Mouse (Mus musculus) c-Kit-positive CD71-positive TER-119-positive erythroid progenitor cells, embryonic 14.5 days (primary cell): ENCODE measurements at regions not wholly inside any gene's neighbourhood (a gene's known extent, or its start where the extent isn't known, plus 50 kb on each side); places are given as distances from the start of the nearest gene placed in this dataset.

Experiments used
- DNase-seq: peaks from one replicate; pipeline ENCODE4 v3.0.0-alpha.2; 2013; ENCODE audit warnings: low spot score

DNA sequence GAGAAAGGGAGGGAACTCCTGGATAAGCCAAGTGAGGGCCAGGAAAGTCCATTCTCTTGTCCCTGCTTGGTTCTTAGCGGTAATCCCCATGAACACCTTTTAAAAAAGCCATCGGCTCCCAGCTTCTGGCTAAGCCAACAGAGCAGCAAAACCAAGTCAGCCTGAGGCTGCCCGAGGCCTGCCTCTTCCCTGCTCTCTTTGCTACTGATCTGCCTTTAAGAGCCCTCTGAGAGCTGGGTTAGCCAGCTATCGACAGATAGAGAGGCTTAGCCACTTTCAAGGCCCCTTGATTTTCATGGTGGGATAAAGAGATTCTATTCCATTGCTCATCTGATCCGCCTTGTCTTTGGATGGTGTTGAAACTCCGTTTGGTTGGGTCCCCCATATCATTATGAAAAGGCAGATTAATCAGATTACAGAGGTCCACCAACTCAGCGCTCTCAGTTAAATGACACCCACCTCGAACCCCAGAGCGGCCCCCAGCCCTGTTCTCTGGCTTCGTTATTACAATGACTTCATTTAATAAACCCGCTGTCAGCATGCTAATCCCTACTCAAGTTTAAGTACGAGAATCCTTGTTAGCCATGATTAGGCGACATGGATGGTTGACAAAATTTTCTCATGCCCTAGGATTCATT lies 66.1 kb downstream of the Slc4a3 start:
- no peak for DNase-seq

GRCm38 (mm10) chr1:75613206-75613605 lies 67.1 kb downstream of the Slc4a3 start:
- DNase-seq: no peak

- no peak for DNase-seq
These were observed 70.9 kb downstream of the Slc4a3 start for GRCm38 (mm10) chr1:75616971-75617370.

DNA sequence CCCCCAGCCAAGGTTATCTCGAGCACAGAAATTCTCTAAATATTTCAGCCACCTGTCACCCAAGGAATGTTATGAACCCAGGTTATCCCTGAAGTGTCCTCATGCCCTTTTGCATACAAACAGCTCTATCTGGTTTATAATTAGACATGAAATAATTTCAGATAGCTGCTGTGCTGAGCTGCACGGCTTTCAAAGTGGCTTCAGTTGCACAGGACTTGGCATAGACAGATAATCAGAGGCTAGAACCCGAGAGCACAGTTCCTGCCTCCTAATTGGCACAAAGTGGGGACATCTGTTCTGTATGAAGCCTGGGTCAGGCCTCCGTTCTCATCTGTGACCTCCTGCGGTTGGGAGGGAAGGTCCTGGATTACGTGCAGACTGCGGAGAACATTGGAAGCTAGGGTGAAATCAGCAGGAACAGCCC lies 72.3 kb downstream of the Slc4a3 start:
- DNase-seq: no peak

DNA sequence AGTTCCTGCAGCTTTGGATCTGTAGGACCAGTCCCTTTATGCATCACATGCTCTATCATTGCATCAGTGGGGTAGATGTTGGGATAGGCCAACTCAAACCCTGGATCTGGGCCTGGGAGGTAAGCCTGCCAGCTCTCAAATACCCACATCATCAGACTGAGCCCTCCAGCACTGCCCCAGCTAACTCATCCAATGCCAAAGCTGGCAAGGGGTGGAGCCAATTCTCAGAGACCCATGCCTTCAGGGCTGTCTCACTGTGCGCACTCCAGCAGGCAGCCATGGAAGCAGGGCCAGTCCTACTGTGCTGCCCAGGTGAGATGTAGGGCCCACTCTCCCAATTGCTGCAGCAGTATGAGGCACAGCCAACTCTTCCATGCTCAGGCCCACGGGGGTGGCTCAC lies 84.2 kb downstream of the Slc4a3 start:
- no peak for DNase-seq

- no peak for DNase-seq
These were observed 85.7 kb downstream of the Slc4a3 start for GRCm38 (mm10) chr1:75631729-75632128.

DNA sequence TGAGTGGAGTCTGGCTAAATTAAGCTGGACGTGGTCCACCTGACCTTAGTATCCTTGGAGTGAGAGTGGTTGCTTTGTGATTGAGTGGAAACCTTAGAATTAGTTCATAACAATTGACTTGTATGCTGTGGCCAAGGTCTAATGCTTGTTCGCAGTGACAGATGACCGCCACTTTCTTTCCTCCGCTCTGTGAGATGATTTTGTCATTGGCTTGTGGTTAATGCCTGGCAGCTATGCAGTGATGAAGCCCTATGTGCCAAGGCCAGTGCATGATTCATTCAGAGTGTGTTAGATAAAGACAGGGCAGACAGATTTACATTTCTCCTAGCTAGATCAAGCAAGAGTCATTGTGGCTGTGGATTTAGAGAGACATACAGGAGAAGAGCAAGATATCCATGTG lies 89.5 kb downstream of the Slc4a3 start:
- DNase-seq: no peak

GRCm38 (mm10) chr1:75639031-75640001 lies 93.2 kb downstream of the Slc4a3 start:
- no peak for DNase-seq

GRCm38 (mm10) chr1:75642496-75642895 lies 96.4 kb downstream of the Slc4a3 start:
- DNase-seq: no peak

GRCm38 (mm10) chr1:75652547-75652946 lies 106.5 kb downstream of the Slc4a3 start:
- DNase-seq: peak; percentile 8

GRCm38 (mm10) chr1:75652987-75653573 lies 107.0 kb downstream of the Slc4a3 start:
- DNase-seq: no peak

DNA sequence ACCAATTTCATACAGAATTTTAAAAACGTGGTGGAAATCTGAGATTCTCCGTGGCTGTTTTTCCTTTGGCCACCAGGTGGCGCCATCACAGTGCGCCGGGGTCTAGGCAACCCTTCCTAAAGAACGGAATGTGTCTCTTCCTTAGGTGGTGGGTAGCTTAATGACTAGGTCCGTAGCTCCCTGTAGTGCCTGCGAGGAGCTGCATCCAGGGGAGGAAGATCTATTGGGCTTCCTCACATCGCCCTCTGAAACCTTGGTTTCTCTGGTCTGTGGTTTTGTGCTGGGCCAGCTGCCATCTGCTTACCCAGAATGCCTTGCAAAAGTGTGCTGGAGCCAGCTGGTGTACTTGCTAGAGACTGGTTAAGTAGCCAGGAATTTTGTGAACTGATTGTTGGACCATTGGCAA lies 107.6 kb downstream of the Slc4a3 start:
- peak; percentile 14 for DNase-seq

- DNase-seq: no peak
These were observed 110.5 kb downstream of the Slc4a3 start for GRCm38 (mm10) chr1:75656592-75656991.

DNA sequence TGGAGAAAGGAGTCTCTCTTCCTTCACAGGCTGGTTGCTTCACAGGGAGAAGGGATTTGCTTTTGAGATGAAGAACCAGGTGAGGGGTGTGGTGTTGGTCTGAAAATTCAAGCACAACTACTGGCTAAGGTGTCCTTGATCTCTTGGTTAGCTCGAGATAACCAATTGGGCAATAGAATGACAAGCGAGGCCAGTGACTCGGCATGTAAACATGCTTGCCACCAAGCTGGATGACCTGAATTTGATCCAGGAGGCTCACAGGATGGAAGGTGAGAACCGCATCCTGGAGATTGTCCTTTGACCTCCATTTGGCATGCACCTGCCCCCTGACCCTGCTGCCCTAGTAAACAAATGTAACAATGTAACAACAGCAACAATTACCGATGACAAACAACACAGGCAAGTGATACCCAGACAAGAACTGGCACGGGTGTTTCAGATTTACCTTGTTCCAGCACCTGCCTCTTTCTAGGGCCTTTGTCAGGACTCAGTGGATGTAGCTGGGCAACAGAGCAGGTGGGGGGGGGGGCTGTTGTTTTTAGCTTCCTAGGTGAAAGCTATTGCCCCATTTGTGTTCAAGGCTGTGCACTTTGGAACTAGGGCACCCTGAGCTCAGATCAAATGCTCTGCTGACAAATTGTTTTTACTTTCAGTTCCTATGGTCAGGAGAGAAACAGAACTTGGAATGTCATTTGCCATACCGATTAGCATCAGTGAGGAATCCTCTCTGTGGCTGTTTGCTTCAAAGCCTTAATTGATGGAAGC lies 114.5 kb downstream of the Slc4a3 start:
- no peak for DNase-seq

- DNase-seq: no peak
These were observed 116.3 kb downstream of the Slc4a3 start for GRCm38 (mm10) chr1:75662141-75662990.

- DNase-seq: no peak
These were observed 121.7 kb downstream of the Slc4a3 start for GRCm38 (mm10) chr1:75667736-75668269.

DNA sequence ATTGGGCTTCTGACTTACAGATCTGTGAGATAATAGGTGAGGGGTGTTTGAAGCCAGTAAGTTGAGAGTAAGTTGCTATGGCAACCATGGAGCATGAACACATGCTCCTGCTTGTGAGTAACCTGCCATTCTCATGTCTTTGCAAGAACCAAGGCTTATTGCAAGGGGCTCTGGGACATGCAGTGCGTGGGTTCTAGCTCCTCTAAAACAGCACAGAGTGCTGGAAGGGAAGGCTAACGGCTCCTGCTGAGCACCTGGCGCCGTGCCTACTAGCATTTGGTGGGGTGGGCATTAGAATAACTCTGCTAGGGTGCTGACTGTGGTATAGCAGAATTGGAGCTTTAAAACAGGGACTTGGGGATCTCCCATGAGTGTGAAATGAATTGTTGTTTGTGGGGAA lies 130.2 kb downstream of the Slc4a3 start:
- no peak for DNase-seq

DNA sequence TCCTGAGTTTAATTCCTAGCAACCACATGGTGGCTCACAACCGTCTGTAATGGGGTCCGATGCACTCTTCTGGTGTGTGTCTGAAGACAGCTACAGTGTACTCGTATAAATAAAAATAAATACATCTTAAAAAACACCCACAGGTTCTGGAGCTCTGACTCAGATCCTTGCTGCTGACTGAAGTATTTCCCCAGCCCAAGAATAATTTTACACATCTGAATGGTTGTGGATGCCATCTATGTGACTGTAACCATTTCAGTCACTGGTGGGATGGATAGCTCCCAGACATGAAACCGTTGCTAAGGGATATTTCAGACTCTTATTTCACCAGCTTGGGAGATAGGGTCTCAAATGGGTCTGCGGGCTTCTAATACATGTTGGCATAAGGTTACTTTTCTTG lies 131.6 kb downstream of the Slc4a3 start:
- no peak for DNase-seq

DNA sequence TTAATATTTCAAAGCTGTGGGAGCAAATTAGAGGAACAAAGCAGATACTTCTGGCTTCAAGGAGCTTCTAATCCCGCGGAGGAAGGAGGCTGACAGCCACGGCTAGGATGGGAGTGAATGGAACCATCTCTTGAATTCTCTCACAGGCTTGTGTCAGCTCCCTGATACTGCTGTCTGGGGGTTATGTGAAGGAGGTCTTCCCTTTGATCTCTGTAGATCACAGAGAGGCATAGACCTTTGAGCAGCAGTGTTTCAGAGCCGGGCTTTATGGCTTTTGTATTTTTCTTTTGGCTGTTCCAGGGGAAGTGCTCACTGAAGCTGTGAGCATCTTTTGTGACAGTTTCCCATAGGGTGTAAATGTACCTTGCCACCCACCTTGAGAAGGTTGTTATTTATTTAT lies 132.2 kb downstream of the Slc4a3 start:
- DNase-seq: no peak

DNA sequence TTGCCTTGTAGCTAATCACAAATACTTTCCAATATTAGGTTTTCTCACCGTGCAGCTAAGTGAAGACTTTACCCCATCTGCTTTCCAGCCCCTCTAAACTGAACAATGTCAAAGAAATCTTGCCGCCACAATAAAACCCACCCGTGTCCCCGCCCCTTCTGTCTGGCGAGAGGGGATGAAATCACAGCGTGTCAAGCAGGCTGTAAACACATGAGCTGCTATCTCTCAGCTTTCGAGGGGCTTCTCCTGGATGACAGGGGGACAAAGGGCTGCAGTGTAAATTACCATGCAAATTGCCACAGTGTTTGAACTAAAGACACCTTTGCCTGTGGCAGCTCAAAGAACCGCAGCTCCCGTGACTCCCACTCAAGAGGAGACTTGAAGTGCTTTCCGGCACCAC lies 134.3 kb downstream of the Slc4a3 start:
- no peak for DNase-seq

- DNase-seq: no peak
These were observed 135.8 kb downstream of the Slc4a3 start for GRCm38 (mm10) chr1:75681913-75682312.
